Mouse (Mus musculus) thymus, adult 2 months (tissue): ENCODE data around the gene Fkbp10.

ENCODE experiments used
- CTCF ChIP-seq: fragments of 200-500 bp; IDR thresholded peaks from 2 replicates; pipeline ENCODE4 v1.5.1; 2012; ENCODE audit warnings: mild to moderate bottlenecking, control low read depth, low read length, moderate library complexity, borderline replicate concordance; ENCODE audit not compliant: control insufficient read depth, poor library complexity, insufficient read depth; ENCODE audit errors: extremely low read depth
- POLR2A ChIP-seq: fragments of 200-500 bp; IDR thresholded peaks from 2 replicates; pipeline ENCODE4 v1.6.1; 2012; ENCODE audit warnings: mild to moderate bottlenecking, low read length, control low read depth, moderate library complexity; ENCODE audit not compliant: control insufficient read depth, poor library complexity, insufficient read depth; ENCODE audit errors: extremely low read depth

GRCm38 (mm10) chr11:100432002-100432401, 16.5 kb downstream of the Fkbp10 start:
- TF ChIP-seq POLR2A (no peak), CTCF (no peak)
